Mouse (Mus musculus) layer of hippocampus, adult 2 months (tissue): ENCODE data around the gene 2700081O15Rik. TPM values are rescaled to one million over a fixed set of nuclear protein-coding genes. Genes with fewer than 3 reads are reported as not detected.

Experiments
- DNase-seq, 2 experiments: peaks; one replicate each; pipeline ENCODE4 v3.0.0; 2022; ENCODE audit warnings: low spot score in 2 of 2
- H3K27ac ChIP-seq: fragments of 200-600 bp; 2 replicates; pipeline ENCODE4 v1.8.1; 2022
- H3K4me3 ChIP-seq: fragments of 200-600 bp; 2 replicates; pipeline ENCODE4 v1.8.1; 2022; ENCODE audit warnings: mild to moderate bottlenecking
- CTCF ChIP-seq: fragments of 200-600 bp; conservative IDR thresholded peaks from 2 replicates; pipeline ENCODE4 v1.8.1; 2022; ENCODE audit warnings: antibody characterized with exemption, mild to moderate bottlenecking, moderate library complexity
- total RNA-seq, 2 experiments: library from RNA; stranded (reverse); gene quantifications; 2 replicates each; pipeline ENCODE4 v1.2.3; 2021

2700081O15Rik gene
- total RNA-seq, 2 experiments from 2014 or later, result 45.7 to 47.4 TPM

DNA sequence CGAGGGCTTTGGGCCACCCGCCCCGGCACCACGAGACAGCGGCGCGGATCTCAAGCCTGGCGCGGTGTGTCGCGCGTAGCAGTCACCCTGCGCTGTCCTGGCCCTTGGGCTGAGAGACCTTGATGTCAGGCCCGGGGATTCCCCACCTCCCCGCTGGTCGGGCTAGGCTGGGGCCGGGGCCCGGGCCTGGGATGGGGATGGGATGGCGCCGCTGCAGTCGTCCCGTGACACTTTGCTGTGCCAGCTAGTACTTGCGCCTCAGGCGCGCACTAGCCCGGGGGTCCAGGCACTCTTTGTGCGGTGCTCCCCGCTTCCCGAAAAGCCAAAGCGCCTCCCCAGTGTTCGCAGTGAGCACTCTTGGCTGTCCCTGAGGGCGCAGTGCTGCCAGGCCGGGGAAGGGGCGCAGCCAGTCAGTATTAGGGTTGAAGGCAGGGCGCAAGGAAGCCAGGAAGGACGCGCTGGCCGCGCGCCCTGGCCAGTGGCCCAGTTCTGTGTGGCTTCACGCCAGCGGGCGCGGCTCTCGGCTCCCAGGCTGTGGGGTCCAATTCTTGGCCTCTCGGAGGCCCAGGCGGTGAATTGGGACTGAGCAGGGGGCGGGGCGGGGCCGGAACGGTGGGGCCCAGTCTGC lies 5.7 kb downstream of the 2700081O15Rik start:
- Histone ChIP-seq H3K27ac (peak overlapping the region; percentile 84), H3K4me3 (peak overlapping the region; percentile 52)
- peak; percentile 75 to 80 for DNase-seq
- TF ChIP-seq CTCF, result 0 out of 2 replicates have a peak, but pooled peaks have one; percentile 12

DNA sequence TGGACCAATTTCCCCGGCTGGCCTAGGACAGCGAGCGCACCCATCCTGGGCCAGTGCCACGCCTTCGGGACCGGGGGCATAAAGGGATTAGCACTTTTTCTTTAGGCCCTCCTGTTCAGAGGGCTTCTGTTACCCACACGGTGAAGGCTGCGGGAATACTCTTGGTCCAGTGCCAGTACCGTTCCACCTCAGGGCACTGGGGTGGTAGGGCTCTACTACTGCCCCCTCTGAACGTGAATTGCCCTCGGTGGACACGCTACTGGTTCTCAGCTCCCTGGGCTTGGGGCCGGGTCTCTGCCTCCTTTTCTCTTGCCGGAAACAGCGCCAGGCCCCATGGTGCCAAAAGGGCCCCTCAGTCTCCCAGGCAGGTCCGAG lies 6.2 kb downstream of the 2700081O15Rik start:
- TF ChIP-seq CTCF, result no peak
- DNase-seq, result no peak
- peak overlapping the region; percentile 84 for H3K27ac ChIP-seq
- peak overlapping the region; percentile 52 for H3K4me3 ChIP-seq

DNA sequence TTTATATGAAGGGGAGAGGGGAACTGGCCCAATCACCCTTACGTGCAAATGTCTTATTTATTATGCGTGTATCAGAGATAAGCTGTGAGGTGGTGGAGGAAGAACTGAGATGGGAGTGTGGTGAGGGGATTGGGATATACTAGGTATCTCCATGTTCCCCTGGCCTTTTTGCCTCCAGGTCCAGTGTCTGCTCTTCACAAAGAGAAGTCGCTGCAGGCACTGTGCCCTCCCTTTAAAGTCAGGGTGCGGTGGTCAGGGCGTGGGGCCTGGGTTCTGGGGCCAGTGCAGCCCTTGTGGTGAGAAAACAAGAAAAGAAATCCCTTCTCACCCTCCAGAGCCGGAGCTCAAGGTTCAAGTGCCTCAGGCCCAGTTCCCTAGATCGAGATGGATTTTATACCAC lies 6.7 kb downstream of the 2700081O15Rik start:
- TF ChIP-seq CTCF, result no peak
- peak overlapping the region; percentile 84 for H3K27ac ChIP-seq
- peak overlapping the region; percentile 52; the same call in 1 of the 2 replicates for H3K4me3 ChIP-seq
- no peak for DNase-seq

DNA sequence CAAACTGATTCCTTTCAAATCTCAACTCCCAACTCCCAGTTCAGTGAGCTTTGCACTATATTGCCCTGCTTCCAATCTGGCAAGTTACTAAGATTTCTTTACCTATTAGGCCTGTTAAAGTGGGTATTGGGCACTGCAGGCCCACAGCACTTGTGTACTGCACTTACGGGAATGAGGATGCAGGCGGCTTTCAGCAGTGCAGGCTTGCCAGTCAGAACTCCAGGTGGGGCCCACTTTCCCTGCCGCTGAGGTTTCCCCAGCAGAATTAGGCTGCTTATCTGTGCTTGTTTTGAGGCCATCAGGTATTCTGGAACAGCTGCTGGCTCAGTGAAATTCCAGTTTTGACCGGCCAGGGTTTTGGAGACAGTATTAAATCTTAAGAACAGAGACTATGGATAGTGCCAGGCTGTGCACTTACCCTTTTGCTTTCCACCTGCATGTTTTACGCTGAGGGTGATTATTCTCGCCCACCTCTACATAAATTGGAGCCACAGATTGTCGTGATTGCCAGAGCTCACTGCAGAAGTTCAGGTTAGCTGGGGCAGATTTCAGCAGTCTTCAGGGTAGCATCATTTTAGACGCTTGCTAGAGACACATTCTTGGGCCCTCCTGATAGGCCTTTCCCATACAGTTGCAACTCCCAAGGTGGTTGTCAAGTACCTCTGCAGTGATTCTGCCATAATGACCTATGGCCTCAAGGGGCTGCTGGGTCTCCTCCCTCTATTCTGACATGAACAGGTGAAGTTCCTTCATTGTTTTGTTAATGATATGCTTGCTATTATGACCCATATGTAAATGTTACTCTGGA lies 7.4 kb downstream of the 2700081O15Rik start:
- Histone ChIP-seq H3K27ac (peak overlapping the region; percentile 84), H3K4me3 (no peak overlapping the region)
- no peak for DNase-seq
- 0 out of 2 replicates have a peak, but pooled peaks have one; percentile 16 for TF ChIP-seq CTCF

DNA sequence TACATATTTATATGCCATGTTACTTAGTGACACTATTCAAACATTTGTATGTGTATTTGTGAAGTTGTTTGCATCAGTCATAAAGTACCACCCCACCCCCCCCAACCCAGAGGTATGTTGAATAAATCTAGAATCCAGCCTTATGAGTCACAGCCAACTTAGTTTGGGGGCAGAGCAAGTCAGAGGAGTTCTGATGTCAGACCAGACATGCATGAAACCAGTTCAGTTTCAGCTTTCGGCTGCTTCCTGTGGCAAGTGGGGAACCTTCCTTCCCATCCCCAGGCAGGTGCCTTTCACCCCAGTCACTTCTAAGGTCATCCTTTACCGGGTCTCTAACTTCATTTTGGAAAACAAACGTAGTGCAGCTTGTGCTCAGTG lies 8.0 kb downstream of the 2700081O15Rik start:
- Histone ChIP-seq H3K27ac (no peak overlapping the region), H3K4me3 (no peak overlapping the region)
- no peak for TF ChIP-seq CTCF
- no peak for DNase-seq

DNA sequence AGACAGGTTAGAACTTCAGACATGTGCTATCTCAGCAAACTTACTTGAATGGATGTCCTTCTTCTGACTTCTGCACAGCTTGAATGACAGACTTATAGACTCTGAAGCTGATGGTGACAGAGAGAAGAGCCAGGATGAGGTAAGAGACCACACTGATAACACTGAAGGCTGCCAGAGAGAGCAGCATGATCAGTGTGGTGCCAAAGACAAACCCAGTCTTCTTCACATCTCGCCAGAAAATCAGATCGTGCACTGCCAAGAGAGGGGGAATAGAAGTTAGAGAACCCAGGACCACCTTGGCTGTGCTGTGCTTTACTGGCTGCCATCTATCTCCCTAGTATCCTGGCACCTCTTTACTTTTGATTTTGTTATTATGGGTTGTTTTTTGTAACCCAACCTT lies 17.5 kb downstream of the 2700081O15Rik start:
- no peak overlapping the region for H3K4me3 ChIP-seq
- TF ChIP-seq CTCF, result no peak
- DNase-seq, result no peak
- H3K27ac ChIP-seq, result no peak overlapping the region

DNA sequence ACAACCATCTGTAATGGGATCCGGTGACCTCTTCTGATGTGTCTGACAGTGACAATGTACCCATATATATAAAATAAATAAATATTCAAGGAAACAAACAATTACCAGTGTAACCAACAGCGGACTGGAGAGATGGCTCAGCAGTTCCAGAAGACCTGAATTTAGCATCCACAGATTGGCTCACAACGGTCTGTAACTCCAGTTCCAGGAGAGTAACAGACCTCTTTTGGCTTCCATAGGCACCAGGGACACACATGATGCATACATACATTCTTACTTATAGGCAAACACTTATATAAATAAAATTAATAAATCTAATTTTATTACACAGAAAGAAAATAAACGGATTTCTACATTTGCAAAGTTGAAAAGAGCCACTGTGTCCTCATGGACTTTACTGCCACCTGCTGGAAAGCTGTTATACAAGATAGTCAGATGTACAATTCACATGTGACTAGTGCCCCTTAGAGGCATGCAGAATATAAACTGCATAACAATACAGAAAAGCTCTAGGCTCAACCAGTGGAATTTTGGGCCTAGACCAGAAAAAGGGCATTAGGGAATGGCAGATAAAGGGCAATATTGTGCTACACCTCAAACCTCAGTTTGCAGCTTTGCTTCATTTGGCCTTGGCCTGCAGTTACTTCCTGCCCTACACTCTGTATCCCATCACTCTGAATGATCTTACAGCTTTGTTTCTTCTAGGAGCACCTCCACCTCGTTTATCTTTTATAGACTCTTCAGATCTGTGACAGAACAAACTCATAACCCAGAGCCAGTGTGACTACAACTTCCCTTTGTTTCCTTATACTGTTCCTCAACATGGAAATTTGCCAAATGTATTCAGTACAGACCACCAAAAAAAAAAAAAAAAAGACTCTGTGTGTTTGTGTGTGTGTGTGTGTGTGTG lies 18.9 kb downstream of the 2700081O15Rik start:
- peak; percentile 92 for TF ChIP-seq CTCF
- 0 out of 2 replicates have a peak overlapping the region, but pooled peaks have one; percentile 28 for H3K27ac ChIP-seq
- DNase-seq, result peak; percentile 60 to 63
- no peak overlapping the region for H3K4me3 ChIP-seq

DNA sequence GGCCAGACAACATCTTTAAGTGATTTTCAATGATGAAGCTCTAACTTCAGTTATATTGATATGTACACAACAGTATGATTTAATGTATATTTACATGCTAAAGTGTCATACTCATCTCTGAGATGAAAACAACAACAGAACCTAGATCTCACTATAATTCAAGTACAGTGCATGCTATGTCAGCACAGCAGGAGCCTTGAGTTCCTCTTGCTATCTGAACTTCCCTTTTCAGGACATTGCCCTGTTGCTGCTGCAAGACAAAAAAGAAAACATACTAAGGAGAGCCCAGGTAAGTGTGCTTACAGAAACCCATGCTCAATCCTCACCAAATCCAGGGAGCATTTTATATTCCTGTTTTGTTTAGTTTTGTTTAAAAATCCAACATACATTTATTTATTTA lies 20.9 kb downstream of the 2700081O15Rik start:
- DNase-seq, result no peak
- TF ChIP-seq CTCF, result no peak
- H3K27ac ChIP-seq, result no peak overlapping the region
- no peak overlapping the region for H3K4me3 ChIP-seq

DNA sequence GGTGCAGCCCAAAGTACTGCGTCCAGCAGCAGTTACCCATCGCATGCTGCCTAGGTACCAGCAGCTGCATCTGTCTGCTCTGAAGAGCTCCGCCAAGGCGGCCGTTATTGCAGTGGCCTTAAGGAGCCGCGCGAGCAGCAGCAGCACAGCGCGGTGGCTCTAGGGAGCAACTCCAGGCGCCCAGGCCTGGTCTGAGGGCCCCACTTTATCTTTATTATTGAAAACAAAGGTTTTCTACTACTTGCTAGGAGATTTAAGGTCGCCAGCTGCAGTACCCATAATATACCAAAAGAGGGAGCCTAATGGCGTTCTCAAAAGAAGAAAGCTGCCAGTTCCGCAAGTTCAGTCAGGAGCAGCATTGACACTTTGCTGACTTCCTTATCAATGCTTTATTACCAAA lies 24.1 kb downstream of the 2700081O15Rik start:
- peak; percentile 90 for TF ChIP-seq CTCF
- peak in 1 of 2 experiments; percentile 64 for DNase-seq
- no peak overlapping the region for H3K4me3 ChIP-seq
- no peak overlapping the region for H3K27ac ChIP-seq

DNA sequence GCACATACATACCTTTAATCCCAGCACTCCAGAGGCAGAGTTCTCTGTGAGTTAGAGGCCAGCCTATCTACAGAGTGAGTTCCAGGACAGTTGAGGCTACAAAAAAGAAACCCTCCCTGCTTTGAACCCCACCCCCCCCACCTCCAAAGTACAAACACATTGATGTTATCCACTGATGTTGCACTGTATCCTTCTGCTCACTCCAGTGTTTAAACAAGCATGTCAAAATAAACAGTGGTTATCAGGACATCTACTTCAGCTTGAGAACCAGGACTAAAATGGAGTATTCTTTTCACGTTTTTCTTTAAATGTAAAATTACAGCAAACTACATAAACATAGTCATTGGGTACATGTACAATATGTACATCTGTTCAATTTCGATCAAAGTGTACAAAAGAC lies 27.7 kb downstream of the 2700081O15Rik start:
- no peak overlapping the region for H3K4me3 ChIP-seq
- no peak overlapping the region for H3K27ac ChIP-seq
- DNase-seq, result no peak
- TF ChIP-seq CTCF, result no peak

DNA sequence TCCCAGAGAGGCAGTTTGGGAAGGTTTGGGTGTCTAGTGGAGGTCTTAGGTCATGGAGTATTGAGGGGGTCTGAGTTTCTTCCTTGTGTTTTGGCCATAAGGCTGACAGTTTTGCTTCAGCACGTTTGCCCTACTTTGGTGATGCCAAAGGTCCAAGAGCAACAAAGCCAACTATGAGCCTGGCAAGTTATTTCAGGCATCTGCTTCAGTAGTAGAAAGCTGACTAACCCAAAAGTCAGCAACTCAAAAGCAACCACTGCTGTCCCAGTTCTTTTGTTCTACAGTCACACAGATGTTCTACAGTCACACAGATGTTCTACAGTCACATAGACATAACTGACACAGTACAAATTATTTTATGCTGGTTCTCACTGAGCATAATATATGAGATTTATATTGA lies 28.2 kb downstream of the 2700081O15Rik start:
- Histone ChIP-seq H3K27ac (no peak overlapping the region), H3K4me3 (no peak overlapping the region)
- no peak for DNase-seq
- no peak for TF ChIP-seq CTCF

DNA sequence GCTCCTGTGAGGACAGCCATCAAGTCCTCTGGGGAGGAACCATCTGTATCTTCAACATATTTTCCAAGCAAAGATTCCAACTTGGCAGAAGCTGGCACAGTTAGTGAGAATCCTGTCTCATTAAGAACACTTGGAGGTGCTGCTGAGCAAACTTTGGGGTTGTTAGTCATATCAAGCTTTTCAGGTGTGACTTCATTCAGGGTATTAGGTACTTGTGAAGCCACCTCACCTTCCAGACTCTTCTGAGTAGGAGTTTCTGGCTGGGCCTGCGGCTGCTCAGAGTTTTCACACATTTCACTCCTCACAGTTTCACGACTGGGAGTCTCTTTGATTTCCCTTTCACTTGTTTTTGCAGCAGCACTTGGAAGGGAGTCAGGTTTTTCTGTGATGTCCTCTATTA lies 39.4 kb downstream of the 2700081O15Rik start:
- no peak overlapping the region for H3K4me3 ChIP-seq
- H3K27ac ChIP-seq, result no peak overlapping the region
- TF ChIP-seq CTCF, result peak; percentile 42
- no peak for DNase-seq

DNA sequence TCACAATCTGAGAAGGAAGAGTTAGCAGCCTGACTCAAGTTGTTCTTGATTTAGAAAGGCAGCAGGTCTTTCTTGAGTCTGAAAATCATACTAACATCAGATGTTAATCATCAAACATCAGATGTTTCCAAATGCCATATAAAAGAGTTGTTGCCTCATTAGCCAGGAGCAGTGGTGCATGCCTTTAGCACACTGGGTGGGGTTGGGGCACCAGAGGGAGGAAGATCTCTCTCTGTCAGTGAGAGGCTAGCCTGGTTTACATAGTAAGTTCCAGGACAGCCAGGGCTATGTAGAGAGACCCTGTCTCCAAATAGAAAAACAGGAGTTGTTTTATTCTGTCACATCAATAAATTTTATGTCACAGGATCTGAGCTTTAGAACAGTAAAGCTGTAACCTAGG lies 41.5 kb downstream of the 2700081O15Rik start:
- TF ChIP-seq CTCF, result no peak
- Histone ChIP-seq H3K27ac (no peak overlapping the region), H3K4me3 (no peak overlapping the region)
- DNase-seq, result no peak
